Mouse (Mus musculus): Measurements from ENCODE around the gene Bpifb2. TPM values are rescaled to one million over a fixed set of nuclear protein-coding genes. Genes with fewer than 3 reads are reported as not detected.
"Not testable (repeated sequence)": the region's sequence is repeated elsewhere in the genome, so short reads cannot be mapped to it uniquely, and the experiment has no call there.

Gene Bpifb2
- polyA plus RNA-seq (2016; fragmentation: Nextera tagmentation; extraction: Ambion mirVana) = not detected in 2 replicates

GRCm38 (mm10) chr2:153874745-153875144, at the start of gene Bpifb2:
Gene Bpifb2 (plus strand): TSS chr2:153875045.
- Histone ChIP-seq H3K4me2 (no peak within 1 kb of the TSS), H3K4me1 (no peaks in the 10 kb centered on the region), H3K9ac (no peak within 1 kb of the TSS), H3K36me3 (replicated peaks) (no peaks in the 10 kb centered on the region), H3K27ac (no peak within 1 kb of the TSS), H3K9me3 (no peaks in the 10 kb centered on the region), H3K4me3 (replicated peaks) (no peak within 1 kb of the TSS), H3K27me3 (no peaks in the 10 kb centered on the region)
- no peak for ATAC-seq (ENCODE audit: low FRiP score)
- WGBS = 73% methylated on average over 9 of the region's 9 CpGs

GRCm38 (mm10) chr2:153825900-153826299, 48.9 kb upstream of the Bpifb2 start:
- H3K27ac ChIP-seq; H3K27me3 ChIP-seq; H3K9me3 ChIP-seq; H3K4me1 ChIP-seq; H3K36me3 ChIP-seq (replicated peaks); H3K4me3 ChIP-seq (replicated peaks); ATAC-seq (ENCODE audit: low FRiP score); H3K4me2 ChIP-seq; H3K9ac ChIP-seq: not testable (repeated sequence)
- WGBS = 79% methylated on average over 32 of the region's 32 CpGs

GRCm38 (mm10) chr2:153827171-153827830, 47.5 kb upstream of the Bpifb2 start:
- Histone ChIP-seq H3K27me3 (no peaks in the 10 kb centered on the region), H3K4me2 (no peak overlapping the region), H3K9ac (no peak overlapping the region), H3K36me3 (replicated peaks) (no peaks in the 10 kb centered on the region), H3K27ac (no peak overlapping the region), H3K4me1 (no peaks in the 10 kb centered on the region), H3K9me3 (no peaks in the 10 kb centered on the region), H3K4me3 (replicated peaks) (no peak overlapping the region)
- 88% methylated on average over 8 of the region's 8 CpGs for WGBS
- ATAC-seq (ENCODE audit: low FRiP score) = no peak

- ATAC-seq (ENCODE audit: low FRiP score) = no peak
- Histone ChIP-seq H3K4me1 (no peaks in the 10 kb centered on the region), H3K4me2 (no peak overlapping the region), H3K36me3 (replicated peaks) (no peaks in the 10 kb centered on the region), H3K27me3 (no peaks in the 10 kb centered on the region), H3K9ac (no peak overlapping the region), H3K9me3 (no peaks in the 10 kb centered on the region), H3K27ac (no peak overlapping the region), H3K4me3 (replicated peaks) (no peak overlapping the region)
- WGBS = 89% methylated on average over 7 of the region's 7 CpGs
These were observed 46.1 kb upstream of the Bpifb2 start for GRCm38 (mm10) chr2:153828704-153829103.

- WGBS = 96% methylated on average over 8 of the region's 8 CpGs
- no peak overlapping the region for H3K4me3 ChIP-seq (replicated peaks)
- H3K4me1 ChIP-seq = no peaks in the 10 kb centered on the region
- no peak overlapping the region for H3K27ac ChIP-seq
- no peaks in the 10 kb centered on the region for H3K36me3 ChIP-seq (replicated peaks)
- no peaks in the 10 kb centered on the region for H3K27me3 ChIP-seq
- H3K9me3 ChIP-seq = no peaks in the 10 kb centered on the region
- ATAC-seq (ENCODE audit: low FRiP score) = no peak
- no peak overlapping the region for H3K9ac ChIP-seq
- no peak overlapping the region for H3K4me2 ChIP-seq
These were observed 41.6 kb upstream of the Bpifb2 start for GRCm38 (mm10) chr2:153833291-153833690.

GRCm38 (mm10) chr2:153842854-153843253, 32.0 kb upstream of the Bpifb2 start:
- Histone ChIP-seq H3K4me3 (replicated peaks) (no peak overlapping the region), H3K4me1 (no peaks in the 10 kb centered on the region), H3K4me2 (no peak overlapping the region), H3K36me3 (replicated peaks) (no peaks in the 10 kb centered on the region), H3K9me3 (no peaks in the 10 kb centered on the region), H3K27me3 (no peaks in the 10 kb centered on the region), H3K9ac (no peak overlapping the region), H3K27ac (no peak overlapping the region)
- WGBS = 86% methylated on average over 8 of the region's 8 CpGs
- ATAC-seq (ENCODE audit: low FRiP score) = no peak

- Histone ChIP-seq H3K4me3 (replicated peaks) (no peak overlapping the region), H3K4me2 (no peak overlapping the region), H3K9ac (no peak overlapping the region), H3K27ac (no peak overlapping the region), H3K27me3 (no peaks in the 10 kb centered on the region), H3K9me3 (peaks cover 5% of the 10 kb centered on the region; the same call in 1 of the 2 replicates), H3K36me3 (replicated peaks) (no peaks in the 10 kb centered on the region), H3K4me1 (peaks cover 1% of the 10 kb centered on the region; the same call in 1 of the 2 replicates)
- 67% methylated on average over 3 of the region's 3 CpGs for WGBS
- ATAC-seq (ENCODE audit: low FRiP score) = no peak
These were observed 26.5 kb upstream of the Bpifb2 start for GRCm38 (mm10) chr2:153848389-153848788.

GRCm38 (mm10) chr2:153850351-153851029, 24.4 kb upstream of the Bpifb2 start:
- Histone ChIP-seq H3K27ac (no peak overlapping the region), H3K4me3 (replicated peaks) (no peak overlapping the region), H3K4me1 (peaks cover 7% of the 10 kb centered on the region; the same call in 1 of the 2 replicates), H3K27me3 (no peaks in the 10 kb centered on the region), H3K4me2 (no peak overlapping the region), H3K9me3 (peaks cover 5% of the 10 kb centered on the region; the same call in 1 of the 2 replicates), H3K9ac (no peak overlapping the region), H3K36me3 (replicated peaks) (no peaks in the 10 kb centered on the region)
- WGBS = 88% methylated on average over 6 of the region's 6 CpGs
- no peak for ATAC-seq (ENCODE audit: low FRiP score)

- no peak overlapping the region for H3K27ac ChIP-seq
- no peak overlapping the region for H3K4me3 ChIP-seq (replicated peaks)
- H3K27me3 ChIP-seq = no peaks in the 10 kb centered on the region
- no peaks in the 10 kb centered on the region for H3K36me3 ChIP-seq (replicated peaks)
- peaks cover 7% of the 10 kb centered on the region; the same call in 1 of the 2 replicates for H3K4me1 ChIP-seq
- H3K4me2 ChIP-seq = no peak overlapping the region
- no peak for ATAC-seq (ENCODE audit: low FRiP score)
- H3K9ac ChIP-seq = no peak overlapping the region
- WGBS = 52% methylated on average over 4 of the region's 4 CpGs
- H3K9me3 ChIP-seq = peaks cover 5% of the 10 kb centered on the region; the same call in 1 of the 2 replicates
These were observed 23.9 kb upstream of the Bpifb2 start for GRCm38 (mm10) chr2:153851030-153851360.

- H3K27ac ChIP-seq = no peak overlapping the region
- no peaks in the 10 kb centered on the region for H3K27me3 ChIP-seq
- H3K4me1 ChIP-seq = peaks cover 7% of the 10 kb centered on the region; the same call in 1 of the 2 replicates
- WGBS = 2% methylated on average over 5 of the region's 5 CpGs
- H3K4me3 ChIP-seq (replicated peaks) = no peak overlapping the region
- H3K36me3 ChIP-seq (replicated peaks) = no peaks in the 10 kb centered on the region
- H3K9ac ChIP-seq = no peak overlapping the region
- H3K4me2 ChIP-seq = no peak overlapping the region
- peaks cover 5% of the 10 kb centered on the region; the same call in 1 of the 2 replicates for H3K9me3 ChIP-seq
- ATAC-seq (ENCODE audit: low FRiP score) = no peak
These were observed 21.3 kb upstream of the Bpifb2 start for GRCm38 (mm10) chr2:153853544-153853943.

- peaks cover 4% of the 10 kb centered on the region; the same call in 1 of the 2 replicates for H3K27me3 ChIP-seq
- H3K4me1 ChIP-seq = no peaks in the 10 kb centered on the region
- no peak for ATAC-seq (ENCODE audit: low FRiP score)
- WGBS = 80% methylated on average over 2 of the region's 2 CpGs
- H3K4me3 ChIP-seq (replicated peaks) = no peak overlapping the region
- no peak overlapping the region for H3K27ac ChIP-seq
- no peak overlapping the region for H3K4me2 ChIP-seq
- no peak overlapping the region for H3K9ac ChIP-seq
- H3K9me3 ChIP-seq = no peaks in the 10 kb centered on the region
- H3K36me3 ChIP-seq (replicated peaks) = no peaks in the 10 kb centered on the region
These were observed 15.3 kb upstream of the Bpifb2 start for GRCm38 (mm10) chr2:153859581-153859980.

GRCm38 (mm10) chr2:153860315-153860714, 14.5 kb upstream of the Bpifb2 start:
- no peak overlapping the region for H3K4me2 ChIP-seq
- no peaks in the 10 kb centered on the region for H3K9me3 ChIP-seq
- H3K36me3 ChIP-seq (replicated peaks) = no peaks in the 10 kb centered on the region
- H3K9ac ChIP-seq = no peak overlapping the region
- peaks cover 4% of the 10 kb centered on the region; the same call in 1 of the 2 replicates for H3K27me3 ChIP-seq
- no peaks in the 10 kb centered on the region for H3K4me1 ChIP-seq
- ATAC-seq (ENCODE audit: low FRiP score) = no peak
- 95% methylated on average over 11 of the region's 11 CpGs for WGBS
- H3K4me3 ChIP-seq (replicated peaks) = no peak overlapping the region
- no peak overlapping the region for H3K27ac ChIP-seq

- H3K4me3 ChIP-seq (replicated peaks) = no peak overlapping the region
- no peaks in the 10 kb centered on the region for H3K36me3 ChIP-seq (replicated peaks)
- no peak overlapping the region for H3K4me2 ChIP-seq
- H3K4me1 ChIP-seq = no peaks in the 10 kb centered on the region
- WGBS = 76% methylated on average over 3 of the region's 3 CpGs
- ATAC-seq (ENCODE audit: low FRiP score) = no peak
- no peak overlapping the region for H3K27ac ChIP-seq
- no peaks in the 10 kb centered on the region for H3K9me3 ChIP-seq
- peaks cover 4% of the 10 kb centered on the region; the same call in 1 of the 2 replicates for H3K27me3 ChIP-seq
- H3K9ac ChIP-seq = no peak overlapping the region
These were observed 14.1 kb upstream of the Bpifb2 start for GRCm38 (mm10) chr2:153860715-153861114.
